Mouse (Mus musculus): ENCODE results near the gene Kdm4a. TPM values are rescaled to one million over a fixed set of nuclear protein-coding genes. Genes with fewer than 3 reads are reported as not detected.

The Kdm4a gene
- total RNA-seq, 2 experiments from 2014 or later: 18.0 to 34.4 TPM

- H3K27ac ChIP-seq: no peak overlapping the region
- H3K4me3 ChIP-seq: no peak overlapping the region
- intact Hi-C loops (cut with DNase I): no loop called here
- no peak for TF ChIP-seq CTCF (IDR thresholded peaks at IDR 0.05)
- DNase-seq: no peak
Measured at GRCm38 (mm10) chr4:118101497-118101896, 78.3 kb downstream of the Kdm4a start.

- TF ChIP-seq CTCF (IDR thresholded peaks at IDR 0.05): no peak
- intact Hi-C loops (cut with DNase I): loop anchor here (10.0 kb wide), 1 partner anchor 75 kb away; no protein-coding TSS in a partner anchor
- DNase-seq: no peak
- H3K27ac ChIP-seq: no peak overlapping the region
- H3K4me3 ChIP-seq: no peak overlapping the region
Measured at GRCm38 (mm10) chr4:118099637-118100364, 80.0 kb downstream of the Kdm4a start.

- TF ChIP-seq CTCF (IDR thresholded peaks at IDR 0.05): no peak
- intact Hi-C loops (cut with DNase I): loop anchor here (10.0 kb wide), 1 partner anchor 76 kb away; no protein-coding TSS in a partner anchor
Measured at GRCm38 (mm10) chr4:118098571-118098970, 81.3 kb downstream of the Kdm4a start.

GRCm38 (mm10) chr4:118096069-118096468 lies 83.8 kb downstream of the Kdm4a start:
- Histone ChIP-seq H3K4me3 (no peak overlapping the region), H3K27ac (no peak overlapping the region)
- intact Hi-C loops (cut with DNase I): loop anchor here (10.0 kb wide), 1 partner anchor 79 kb away; no protein-coding TSS in a partner anchor
- no peak for TF ChIP-seq CTCF (IDR thresholded peaks at IDR 0.05)
- DNase-seq: no peak

More at GRCm38 (mm10) chr4:118098571-118098970, 81.3 kb downstream of the Kdm4a start:
- H3K27ac ChIP-seq: no peak overlapping the region
- H3K4me3 ChIP-seq: no peak overlapping the region
- no peak for DNase-seq

GRCm38 (mm10) chr4:118092784-118093457 lies 86.9 kb downstream of the Kdm4a start:
- no peak for DNase-seq
- Histone ChIP-seq H3K4me3 (no peak overlapping the region), H3K27ac (no peak overlapping the region)
- intact Hi-C loops (cut with DNase I): loop anchor here (5.0 to 10.0 kb wide), 3 partner anchors 39 to 124 kb away; partner anchors contain the start of gene St3gal3
- no peak for TF ChIP-seq CTCF (IDR thresholded peaks at IDR 0.05)

GRCm38 (mm10) chr4:118090449-118090848 lies 89.4 kb downstream of the Kdm4a start:
- TF ChIP-seq CTCF (IDR thresholded peaks at IDR 0.05): no peak
- DNase-seq: no peak

GRCm38 (mm10) chr4:118089939-118090338 lies 89.9 kb downstream of the Kdm4a start:
- H3K4me3 ChIP-seq: no peak overlapping the region
- intact Hi-C loops (cut with DNase I): loop anchor here (1.0 to 10.0 kb wide), 5 partner anchors 42 to 385 kb away; partner anchors contain the start of gene St3gal3
- TF ChIP-seq CTCF (IDR thresholded peaks at IDR 0.05): peak; percentile 95
- no peak overlapping the region for H3K27ac ChIP-seq
- DNase-seq: peak; percentile 60

More at GRCm38 (mm10) chr4:118090449-118090848, 89.4 kb downstream of the Kdm4a start:
- no peak overlapping the region for H3K4me3 ChIP-seq
- intact Hi-C loops (cut with DNase I): loop anchor here (1.0 to 10.0 kb wide), 4 partner anchors 42 to 202 kb away; partner anchors contain the start of gene St3gal3
- H3K27ac ChIP-seq: no peak overlapping the region

- H3K27ac ChIP-seq: no peak overlapping the region
- no peak for TF ChIP-seq CTCF (IDR thresholded peaks at IDR 0.05)
- no peak overlapping the region for H3K4me3 ChIP-seq
- DNase-seq: no peak
- intact Hi-C loops (cut with DNase I): loop anchor here (10.0 kb wide), 1 partner anchor 384 kb away; no protein-coding TSS in a partner anchor
Measured at GRCm38 (mm10) chr4:118088771-118089170, 91.1 kb downstream of the Kdm4a start.

Small RNAs within 50 kb of the gene (microRNA-seq; reads per million reads assigned to microRNA genes)
- not detected for gene Mir7226

Other genes with a start within 250 kb of the Kdm4a start
- 10 to 100 TPM; 73.4 to 75.0 TPM for gene St3gal3, start 45.1 kb downstream of the Kdm4a start, total RNA-seq (2021)
- 1 to 10 TPM; 1.5 to 2.5 TPM for gene Ptprf, start 111.4 kb upstream of the Kdm4a start, total RNA-seq (2021)
- gene Szt2, start 229.2 kb upstream of the Kdm4a start, total RNA-seq (2021): 1 to 10 TPM; 6.0 to 9.0 TPM
- 10 to 100 TPM; 36.5 to 37.9 TPM for gene Med8, start 229.3 kb upstream of the Kdm4a start, total RNA-seq (2021)
- 1 to 10 TPM; 6.8 to 8.0 TPM for gene Elovl1, start 248.1 kb upstream of the Kdm4a start, total RNA-seq (2021)

All from gastrocnemius, adult 2 months (tissue).